Mouse (Mus musculus) neural tube, embryonic 14.5 days (tissue): ENCODE data around the gene Tbce. TPM values are rescaled to one million over a fixed set of nuclear protein-coding genes. Genes with fewer than 3 reads are reported as not detected.
"Not testable (repeated sequence)": the region's sequence is repeated elsewhere in the genome, so short reads cannot be mapped to it uniquely, and the experiment has no call there.

Experiments used
- ATAC-seq: fragments of 200-750 bp; cut with Nextera tagmentation; 2 replicates; pipeline ENCODE4 v1.8.0; 2017; ENCODE audit warnings: low read depth, mild to moderate bottlenecking, moderate TSS enrichment, moderate library complexity
- H3K27ac ChIP-seq: fragments of 300-500 bp; sonication (generic); 2 replicates; pipeline ENCODE4 v1.5.1; 2014; ENCODE audit warnings: low read depth, mild to moderate bottlenecking, control low read depth, low read length, moderate library complexity, mixed read lengths
- H3K27me3 ChIP-seq: fragments of 300-500 bp; sonication (generic); 2 replicates; pipeline ENCODE4 v1.6.1; 2014; ENCODE audit warnings: low read length; ENCODE audit not compliant: control insufficient read depth, insufficient read depth
- H3K36me3 ChIP-seq: fragments of 300-500 bp; sonication (generic); 2 replicates; pipeline ENCODE4 v1.6.1; 2014; ENCODE audit warnings: low read length, mixed read lengths; ENCODE audit not compliant: control insufficient read depth, insufficient read depth
- H3K4me1 ChIP-seq: fragments of 300-500 bp; sonication (generic); 2 replicates; pipeline ENCODE4 v1.6.1; 2014; ENCODE audit warnings: low read length; ENCODE audit not compliant: control insufficient read depth, insufficient read depth
- H3K4me2 ChIP-seq: fragments of 300-500 bp; sonication (generic); 2 replicates; pipeline ENCODE4 v1.6.1; 2014; ENCODE audit warnings: mild to moderate bottlenecking, low read depth, low read length, control low read depth
- H3K4me3 ChIP-seq: fragments of 300-500 bp; sonication (generic); 2 replicates; pipeline ENCODE4 v1.5.1; 2014; ENCODE audit warnings: low read depth, low read length, control low read depth, mixed read lengths
- H3K9ac ChIP-seq: fragments of 300-500 bp; sonication (generic); replicated peaks from 2 replicates; pipeline ENCODE4 v1.6.1; 2014; ENCODE audit warnings: low read depth, mild to moderate bottlenecking, control low read depth, low read length, mixed read lengths
- H3K9me3 ChIP-seq: fragments of 300-500 bp; sonication (generic); 2 replicates; pipeline ENCODE4 v1.6.1; 2016; ENCODE audit warnings: low read length; ENCODE audit not compliant: control insufficient read depth
- WGBS: fragments of 180-500 bp; shearing (Covaris S2); extraction: QIAGEN DNeasy Blood & Tissue Kit; methylation state at CpG from one replicate; pipeline ENCODE4 v1.1.7; 2014; 5-methylcytosine and 5-hydroxymethylcytosine counted together
- polyA plus RNA-seq: library from polyadenylated mRNA; unstranded; fragments of >200 nt; fragmentation: Nextera tagmentation; extraction: Ambion mirVana; gene quantifications from 2 replicates; pipeline ENCODE4 v1.2.1, GENCODE M21; 2014

Tbce gene
- polyA plus RNA-seq, 1 experiment from 2014 or later = 126 TPM

DNA sequence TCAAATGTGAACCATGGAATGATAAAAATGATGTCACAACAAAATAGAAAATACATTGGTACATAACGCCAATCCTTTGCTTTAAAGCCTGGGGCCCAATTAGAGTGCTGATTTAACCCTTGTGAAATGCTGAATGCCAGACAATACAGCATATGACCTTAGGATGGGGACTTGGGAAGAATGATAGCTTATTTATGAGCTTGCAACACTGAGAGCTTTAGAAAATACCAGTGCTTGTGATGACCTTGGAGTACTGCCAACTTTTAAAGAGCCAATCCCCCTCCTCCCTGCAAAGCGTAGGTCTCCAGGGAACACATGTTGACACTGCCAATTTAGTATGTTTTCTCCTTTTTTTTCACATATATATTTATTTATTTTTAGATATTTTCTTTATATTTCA, 36.7 kb downstream of the Tbce start:
- no peaks in the 10 kb centered on the region for H3K27me3 ChIP-seq
- no peak overlapping the region for H3K4me2 ChIP-seq
- no peak overlapping the region for H3K4me3 ChIP-seq
- ATAC-seq = no peak
- H3K27ac ChIP-seq = no peak overlapping the region
- no peak overlapping the region for H3K9ac ChIP-seq
- WGBS = 40% methylated on average over 2 of the region's 2 CpGs
- H3K36me3 ChIP-seq = peaks cover 42% of the 10 kb centered on the region
- no peaks in the 10 kb centered on the region for H3K9me3 ChIP-seq
- H3K4me1 ChIP-seq = no peaks in the 10 kb centered on the region

DNA sequence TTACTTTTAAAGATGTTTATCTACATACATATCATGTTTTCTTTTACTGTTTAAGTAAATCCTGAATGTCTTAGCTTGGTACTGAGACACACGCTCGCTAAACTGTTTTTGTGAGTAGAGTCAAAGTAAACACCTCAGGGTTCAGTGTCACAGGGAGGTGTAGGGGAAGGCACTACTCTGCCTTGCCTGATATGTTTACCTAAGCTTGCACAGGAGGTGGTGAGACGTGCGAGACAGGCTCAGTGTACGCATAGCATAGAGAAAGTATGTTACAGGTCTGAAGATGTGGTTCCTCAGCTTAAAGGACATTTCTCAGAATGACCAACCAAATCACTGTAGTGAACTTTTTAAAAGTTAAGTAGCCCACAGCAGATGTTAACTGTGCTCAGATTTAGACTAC, 42.0 kb downstream of the Tbce start:
- peaks cover 43% of the 10 kb centered on the region for H3K36me3 ChIP-seq

DNA sequence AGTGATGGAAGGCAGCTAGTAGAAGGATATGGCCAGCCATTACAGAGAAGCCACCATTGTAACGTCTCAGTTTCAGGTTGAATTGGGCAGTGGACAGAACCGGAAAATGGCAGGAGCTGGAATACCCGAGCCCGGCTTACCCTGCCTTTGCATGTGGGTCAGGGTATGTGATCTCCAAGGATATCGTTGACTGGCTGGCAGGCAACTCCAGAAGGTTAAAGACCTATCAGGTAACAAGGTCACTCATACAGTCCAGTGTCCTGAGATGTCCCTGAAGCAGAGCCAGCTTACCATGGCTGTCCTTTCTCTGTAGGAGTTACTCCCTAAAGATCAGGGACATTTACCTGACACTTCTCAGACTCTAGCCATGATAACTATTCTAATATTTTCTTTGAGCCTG, 44.4 kb downstream of the Tbce start:
- no peak overlapping the region for H3K4me2 ChIP-seq
- no peak overlapping the region for H3K4me3 ChIP-seq
- ATAC-seq = no peak
- H3K27me3 ChIP-seq = no peaks in the 10 kb centered on the region
- H3K9me3 ChIP-seq = no peaks in the 10 kb centered on the region
- H3K27ac ChIP-seq = no peak overlapping the region
- WGBS = 93% methylated on average over 5 of the region's 5 CpGs
- no peaks in the 10 kb centered on the region for H3K4me1 ChIP-seq
- H3K36me3 ChIP-seq = peaks cover 46% of the 10 kb centered on the region
- H3K9ac ChIP-seq = no peak overlapping the region

More for the DNA sequence above, 42.0 kb downstream of the Tbce start:
- Histone ChIP-seq H3K4me2 (no peak overlapping the region), H3K27me3 (no peaks in the 10 kb centered on the region), H3K4me3 (no peak overlapping the region), H3K4me1 (no peaks in the 10 kb centered on the region), H3K9me3 (no peaks in the 10 kb centered on the region), H3K27ac (no peak overlapping the region), H3K9ac (no peak overlapping the region)
- no peak for ATAC-seq
- 90% methylated on average over 5 of the region's 5 CpGs for WGBS

DNA sequence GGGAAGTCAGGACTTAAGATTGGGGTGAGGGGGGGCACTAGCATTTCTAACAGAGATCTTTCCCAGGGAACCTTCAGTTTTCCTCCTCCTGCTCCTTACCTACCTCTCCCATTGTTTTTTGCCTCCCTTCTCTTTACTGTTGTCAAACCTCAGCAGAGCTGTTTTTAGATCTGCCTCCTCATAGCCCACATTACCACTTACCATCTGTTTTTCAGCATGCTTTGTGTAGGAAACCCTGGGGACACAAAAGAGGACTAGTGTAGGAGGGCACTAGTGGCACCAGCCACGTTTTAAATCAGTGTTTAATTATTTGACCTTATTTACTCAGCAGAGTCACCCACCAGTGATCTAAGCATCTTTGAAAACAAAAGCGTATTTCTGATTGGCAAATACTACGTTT, 46.4 kb downstream of the Tbce start:
- H3K27me3 ChIP-seq = no peaks in the 10 kb centered on the region
- WGBS = 83% methylated on average over 3 of the region's 3 CpGs
- H3K4me3 ChIP-seq = no peak overlapping the region
- H3K9me3 ChIP-seq = no peaks in the 10 kb centered on the region
- H3K9ac ChIP-seq = no peak overlapping the region
- no peak overlapping the region for H3K4me2 ChIP-seq
- ATAC-seq = no peak
- no peaks in the 10 kb centered on the region for H3K4me1 ChIP-seq
- peaks cover 28% of the 10 kb centered on the region; the same call in 1 of the 2 replicates for H3K36me3 ChIP-seq
- no peak overlapping the region for H3K27ac ChIP-seq

DNA sequence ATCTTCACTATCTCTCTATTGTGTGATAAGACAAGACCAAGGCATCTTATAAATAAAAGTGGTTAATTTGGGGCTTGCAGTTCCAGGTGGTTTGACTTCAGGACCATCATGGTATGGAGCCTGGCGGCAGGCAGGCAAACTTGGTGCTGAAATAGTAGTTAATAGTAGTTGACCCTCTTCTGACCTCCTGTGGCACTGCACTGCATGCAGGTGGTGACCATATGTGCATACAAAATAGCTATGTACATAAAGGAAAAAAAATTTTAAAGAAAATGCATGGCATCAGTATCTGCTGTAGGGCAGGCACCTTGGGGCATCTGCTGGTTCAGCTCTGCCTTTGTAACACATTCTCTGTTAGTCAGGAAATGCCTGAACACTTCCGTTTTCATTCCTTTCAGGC, 49.0 kb downstream of the Tbce start:
- no peaks in the 10 kb centered on the region for H3K27me3 ChIP-seq
- no peak for ATAC-seq
- no peaks in the 10 kb centered on the region for H3K9me3 ChIP-seq
- H3K36me3 ChIP-seq = peaks cover 23% of the 10 kb centered on the region; the same call in 1 of the 2 replicates
- H3K4me1 ChIP-seq = no peaks in the 10 kb centered on the region
- 77% methylated on average over 2 of the region's 2 CpGs for WGBS
- no peak overlapping the region for H3K4me3 ChIP-seq
- no peak overlapping the region for H3K4me2 ChIP-seq
- H3K9ac ChIP-seq = no peak overlapping the region
- no peak overlapping the region for H3K27ac ChIP-seq

DNA sequence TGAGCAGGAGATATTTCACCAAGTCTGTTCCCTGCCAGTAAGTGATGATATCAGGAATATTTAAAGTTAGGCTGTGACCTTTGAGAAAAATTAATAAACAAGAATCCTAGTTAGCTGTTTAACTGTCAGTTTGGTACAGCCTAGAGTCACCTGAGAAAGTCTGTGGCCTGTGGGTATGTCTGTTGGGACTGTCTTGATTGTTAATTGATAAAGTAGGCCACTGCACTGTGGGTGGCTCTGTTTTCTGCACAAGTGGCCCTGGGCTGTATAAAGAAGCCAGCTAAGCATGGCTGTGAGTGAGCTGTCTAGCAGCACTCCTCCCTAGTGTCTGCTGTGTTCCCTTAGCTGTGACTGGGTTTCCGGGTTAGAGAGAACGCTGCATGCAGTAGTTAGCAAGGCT, 50.3 kb downstream of the Tbce start:
- ATAC-seq = no peak
- 0 out of 2 replicates have a peak, but pooled peaks cover 15% of the 10 kb centered on the region for H3K36me3 ChIP-seq
- 93% methylated on average over 2 of the region's 2 CpGs for WGBS

DNA sequence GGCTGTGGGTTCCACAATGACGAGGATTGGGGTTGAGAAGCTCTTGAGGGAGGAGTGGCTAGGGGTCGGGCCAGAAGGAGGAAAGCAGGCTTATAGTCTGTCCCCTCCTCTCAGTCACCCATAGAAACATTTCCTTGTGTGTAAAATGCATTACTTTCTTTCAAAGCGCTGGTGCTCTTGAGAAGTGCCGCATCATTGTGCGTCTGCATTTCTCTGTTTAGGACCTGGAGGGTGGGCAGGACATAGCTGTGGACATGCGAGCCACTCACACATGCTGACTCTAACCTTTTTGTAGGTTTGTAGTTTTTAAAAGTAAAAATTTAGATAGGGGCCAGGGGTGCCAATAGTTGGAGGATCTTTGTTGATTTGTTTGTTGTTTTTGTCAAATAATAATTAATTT, 55.9 kb downstream of the Tbce start:
- H3K4me3 ChIP-seq = no peak overlapping the region
- H3K27ac ChIP-seq = no peak overlapping the region
- H3K36me3 ChIP-seq = peaks cover 10% of the 10 kb centered on the region; the same call in 1 of the 2 replicates
- no peaks in the 10 kb centered on the region for H3K9me3 ChIP-seq
- 89% methylated on average over 6 of the region's 6 CpGs for WGBS
- no peaks in the 10 kb centered on the region for H3K27me3 ChIP-seq
- H3K4me2 ChIP-seq = no peak overlapping the region
- H3K4me1 ChIP-seq = no peaks in the 10 kb centered on the region
- H3K9ac ChIP-seq = no peak overlapping the region
- no peak for ATAC-seq

More for the DNA sequence above, 50.3 kb downstream of the Tbce start:
- Histone ChIP-seq H3K4me1 (no peaks in the 10 kb centered on the region), H3K27ac (no peak overlapping the region), H3K9me3 (no peaks in the 10 kb centered on the region), H3K9ac (no peak overlapping the region), H3K4me2 (no peak overlapping the region), H3K4me3 (no peak overlapping the region), H3K27me3 (no peaks in the 10 kb centered on the region)

DNA sequence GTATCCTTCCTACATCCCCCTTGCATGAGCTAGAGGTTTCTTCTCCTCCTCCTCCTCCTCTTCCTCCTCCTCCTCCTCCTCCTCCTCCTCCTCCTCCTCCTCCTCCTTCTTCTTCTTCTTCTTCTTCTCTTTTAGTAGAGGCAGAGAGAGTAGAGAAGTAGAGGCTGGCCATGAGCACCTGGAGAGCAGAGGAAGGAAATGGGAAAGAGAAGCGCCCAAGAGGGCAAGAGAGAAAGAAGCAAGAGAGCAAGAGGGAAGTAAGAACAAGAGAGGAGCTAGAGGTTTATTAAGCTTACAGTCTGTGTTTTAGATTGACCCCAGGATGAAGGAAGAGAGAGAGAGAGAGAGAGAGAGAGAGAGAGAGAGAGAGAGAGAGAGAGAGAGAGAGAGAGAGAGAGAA, 57.6 kb downstream of the Tbce start:
- 90% methylated on average over 1 of the region's 1 CpGs for WGBS
- H3K9me3 ChIP-seq, H3K4me3 ChIP-seq, H3K9ac ChIP-seq, H3K4me1 ChIP-seq, H3K27ac ChIP-seq, H3K27me3 ChIP-seq, H3K36me3 ChIP-seq, H3K4me2 ChIP-seq, ATAC-seq: not testable (repeated sequence)

DNA sequence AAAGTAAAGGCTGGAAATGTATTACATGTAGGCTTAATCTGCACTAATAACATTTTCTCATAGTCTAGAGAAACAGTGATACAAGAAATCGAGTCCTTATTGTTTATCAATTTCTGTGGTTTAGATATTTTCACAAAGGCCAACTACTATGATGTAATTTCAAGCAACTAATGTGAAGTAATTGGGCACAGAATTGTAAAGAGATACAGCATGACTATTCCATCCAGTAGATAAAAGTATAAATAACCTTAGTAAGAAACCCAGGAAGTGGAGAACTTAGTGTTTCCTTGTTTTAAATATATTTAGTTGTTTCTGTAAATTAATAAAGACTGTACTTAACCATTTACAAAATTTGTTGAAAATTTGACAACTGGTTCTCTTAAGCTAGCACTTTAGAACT, 69.6 kb downstream of the Tbce start:
- H3K9ac ChIP-seq = no peak overlapping the region
- H3K36me3 ChIP-seq = no peaks in the 10 kb centered on the region; the same call in 1 of the 2 replicates
- no peak overlapping the region for H3K4me3 ChIP-seq
- H3K27ac ChIP-seq = no peak overlapping the region
- 92% methylated on average over 1 of the region's 1 CpGs for WGBS
- H3K4me1 ChIP-seq = no peaks in the 10 kb centered on the region
- no peaks in the 10 kb centered on the region for H3K27me3 ChIP-seq
- H3K4me2 ChIP-seq = no peak overlapping the region
- H3K9me3 ChIP-seq = no peaks in the 10 kb centered on the region
- ATAC-seq = no peak
